Mouse (Mus musculus) cerebellum, adult 8-10 months (tissue): ENCODE data around the gene Stxbp4.

Source experiments
- DNase-seq: peaks from one replicate; pipeline ENCODE4 v3.0.0; 2022

Gene Stxbp4

GRCm38 (mm10) chr11:90649777-90650176 is 11.9 kb upstream of the Stxbp4 start:
- DNase-seq: no peak

GRCm38 (mm10) chr11:90638312-90638830 is 487 bp upstream of the Stxbp4 start:
- DNase-seq: no peak

GRCm38 (mm10) chr11:90634661-90635060 is 3.2 kb downstream of the Stxbp4 start:
- no peak for DNase-seq

- DNase-seq: no peak
These were observed 5.4 kb downstream of the Stxbp4 start for GRCm38 (mm10) chr11:90632480-90632879.

- no peak for DNase-seq
These were observed 10.1 kb downstream of the Stxbp4 start for GRCm38 (mm10) chr11:90627751-90628150.

- no peak for DNase-seq
These were observed 12.7 kb downstream of the Stxbp4 start for GRCm38 (mm10) chr11:90625174-90625573.

- DNase-seq: peak; percentile 21
These were observed 14.4 kb downstream of the Stxbp4 start for GRCm38 (mm10) chr11:90623477-90623876.

- DNase-seq: no peak
These were observed 15.4 kb downstream of the Stxbp4 start for GRCm38 (mm10) chr11:90622500-90622899.

GRCm38 (mm10) chr11:90622044-90622443 is 15.8 kb downstream of the Stxbp4 start:
- DNase-seq: no peak

GRCm38 (mm10) chr11:90616431-90616830 is 21.5 kb downstream of the Stxbp4 start:
- DNase-seq: no peak

GRCm38 (mm10) chr11:90614743-90615142 is 23.1 kb downstream of the Stxbp4 start:
- no peak for DNase-seq

- DNase-seq: no peak
These were observed 25.8 kb downstream of the Stxbp4 start for GRCm38 (mm10) chr11:90612118-90612517.

GRCm38 (mm10) chr11:90603066-90603465 is 34.8 kb downstream of the Stxbp4 start:
- no peak for DNase-seq

- DNase-seq: no peak
These were observed 42.1 kb downstream of the Stxbp4 start for GRCm38 (mm10) chr11:90595826-90596225.

- no peak for DNase-seq
These were observed 46.9 kb downstream of the Stxbp4 start for GRCm38 (mm10) chr11:90590996-90591395.

GRCm38 (mm10) chr11:90586203-90586602 is 51.7 kb downstream of the Stxbp4 start:
- DNase-seq: no peak

GRCm38 (mm10) chr11:90585754-90586153 is 52.1 kb downstream of the Stxbp4 start:
- no peak for DNase-seq

- no peak for DNase-seq
These were observed 60.7 kb downstream of the Stxbp4 start for GRCm38 (mm10) chr11:90577057-90577780.

- DNase-seq: no peak
These were observed 61.5 kb downstream of the Stxbp4 start for GRCm38 (mm10) chr11:90576282-90576972.

GRCm38 (mm10) chr11:90575491-90576048 is 62.3 kb downstream of the Stxbp4 start:
- no peak for DNase-seq

- no peak for DNase-seq
These were observed 67.1 kb downstream of the Stxbp4 start for GRCm38 (mm10) chr11:90570646-90571259.

- no peak for DNase-seq
These were observed 79.4 kb downstream of the Stxbp4 start for GRCm38 (mm10) chr11:90558359-90559047.

GRCm38 (mm10) chr11:90556517-90556916 is 81.4 kb downstream of the Stxbp4 start:
- no peak for DNase-seq
